Comparison of ENCODE assay signal across 30 mouse cellular contexts in the genomic region with DNA sequence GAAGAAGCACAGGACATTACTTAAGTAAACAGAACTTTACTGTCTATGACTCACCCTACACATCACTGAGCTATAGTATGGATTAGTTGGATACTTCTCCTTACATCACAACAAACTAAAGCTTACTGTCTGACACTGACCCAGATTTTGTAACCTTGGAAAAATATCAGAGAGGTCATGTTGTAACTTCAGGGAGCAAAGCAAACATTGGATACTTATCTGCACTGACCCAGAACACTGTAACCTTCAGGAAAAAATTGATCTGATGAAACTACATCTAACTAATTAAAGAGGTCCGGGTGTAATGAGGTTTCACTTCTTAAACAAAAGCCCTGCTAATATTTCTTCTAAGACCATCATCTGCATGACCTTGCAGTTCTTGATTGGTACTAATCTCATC. TPM values are rescaled to one million over a fixed set of nuclear protein-coding genes. Genes with fewer than 3 reads are reported as not detected.
DNase-seq lines count a peak whose midpoint lies in the region; ATAC-seq and TF ChIP-seq lines count a peak whose summit lies in the region.
"Had no signal": no experiment of that assay in that cellular context is flagged by ENCODE, and none has a peak within 500 bp of the region (broad histone marks: within the 10 kb centered on the region; RNA-seq: fewer than 3 reads in every experiment).

No protein-coding gene starts in this region.

- no peaks in the 10 kb centered on the region for H3K36me3 ChIP-seq in liver, adult 2 months (ENCODE audit: control insufficient read depth, insufficient read depth, low read length)
- H3K36me3 ChIP-seq in liver, postnatal 0 days (replicated peaks; ENCODE audit: insufficient read depth, low read length), result no peaks in the 10 kb centered on the region
- no peaks in the 10 kb centered on the region for H3K36me3 ChIP-seq in liver, embryonic 11.5 days (ENCODE audit: control insufficient read depth, insufficient read depth, low read length)
- H3K36me3 ChIP-seq in intestine, postnatal 0 days (ENCODE audit: control insufficient read depth, insufficient read depth), result no peaks in the 10 kb centered on the region
- H3K36me3 ChIP-seq: embryonic facial prominence, embryonic 13.5 days; embryonic facial prominence, embryonic 15.5 days; forebrain, embryonic 15.5 days had no signal

- no peaks in the 10 kb centered on the region for H3K79me2 ChIP-seq in liver, adult 2 months (ENCODE audit: control insufficient read depth, insufficient read depth, low read length)

- no peak overlapping the region for H3K9ac ChIP-seq in liver, adult 2 months (ENCODE audit: low read depth, low read length)
- H3K9ac ChIP-seq in liver, postnatal 0 days (replicated peaks), result no peak overlapping the region
- H3K9ac ChIP-seq in liver, embryonic 11.5 days (ENCODE audit: low read depth, low read length), result no peak overlapping the region
- H3K9ac ChIP-seq in intestine, postnatal 0 days (ENCODE audit: low read depth, low read length), result no peak overlapping the region
- H3K9ac ChIP-seq: embryonic facial prominence, embryonic 13.5 days; embryonic facial prominence, embryonic 15.5 days; forebrain, embryonic 13.5 days; forebrain, embryonic 15.5 days had no signal

- peaks cover 2% of the 10 kb centered on the region; the same call in 1 of the 2 replicates for H3K27me3 ChIP-seq in liver, adult 2 months (ENCODE audit: control insufficient read depth, insufficient read depth, low read length)
- H3K27me3 ChIP-seq in liver, postnatal 0 days (ENCODE audit: insufficient read depth, low read length), result no peaks in the 10 kb centered on the region
- H3K27me3 ChIP-seq in liver, embryonic 11.5 days (replicated peaks; ENCODE audit: control insufficient read depth, insufficient read depth, low read length), result no peaks in the 10 kb centered on the region
- H3K27me3 ChIP-seq in intestine, postnatal 0 days (replicated peaks; ENCODE audit: control insufficient read depth, insufficient read depth, low read length), result no peaks in the 10 kb centered on the region
- H3K27me3 ChIP-seq: embryonic facial prominence, embryonic 13.5 days; embryonic facial prominence, embryonic 15.5 days; forebrain, embryonic 13.5 days; forebrain, embryonic 15.5 days had no signal

- TF ChIP-seq EP300 in liver, postnatal 0 days (IDR thresholded peaks at IDR 0.05; ENCODE audit: low read depth), result no peak

- ATAC-seq in liver, postnatal 0 days, result peak; percentile 72
- ATAC-seq in liver, embryonic 11.5 days (replicated peaks; ENCODE audit: low FRiP score), result no peak
- no peak for ATAC-seq in intestine, postnatal 0 days
- ATAC-seq: forebrain, embryonic 13.5 days; forebrain, embryonic 15.5 days had no signal

- TF ChIP-seq POLR2A in liver, adult 2 months (IDR thresholded peaks at IDR 0.05; ENCODE audit: extremely low read depth, insufficient read depth, low read length), result no peak

- no peak overlapping the region for H3K4me2 ChIP-seq in liver, postnatal 0 days (ENCODE audit: low read depth, low read length)
- H3K4me2 ChIP-seq in liver, embryonic 11.5 days, result no peak overlapping the region
- no peak overlapping the region for H3K4me2 ChIP-seq in intestine, postnatal 0 days (replicated peaks; ENCODE audit: low read depth)
- H3K4me2 ChIP-seq: embryonic facial prominence, embryonic 13.5 days; embryonic facial prominence, embryonic 15.5 days; forebrain, embryonic 13.5 days; forebrain, embryonic 15.5 days had no signal

- no peak overlapping the region for H3K4me3 ChIP-seq in liver, adult 2 months (ENCODE audit: insufficient read depth, low read depth, low read length)
- no peak overlapping the region for H3K4me3 ChIP-seq in liver, postnatal 0 days (ENCODE audit: low read depth, low read length)
- no peak overlapping the region for H3K4me3 ChIP-seq in liver, embryonic 11.5 days (ENCODE audit: low read depth, low read length)
- no peak overlapping the region for H3K4me3 ChIP-seq in intestine, postnatal 0 days (ENCODE audit: low read depth, low read length)
- H3K4me3 ChIP-seq: embryonic facial prominence, embryonic 13.5 days; embryonic facial prominence, embryonic 15.5 days; erythroblast, embryonic 14.5 days; forebrain, embryonic 13.5 days; forebrain, embryonic 15.5 days had no signal

- H3K27ac ChIP-seq in liver, adult 2 months (replicated peaks; ENCODE audit: insufficient read depth, low read depth, low read length), result no peak overlapping the region
- no peak overlapping the region for H3K27ac ChIP-seq in liver, postnatal 0 days (ENCODE audit: low read depth)
- H3K27ac ChIP-seq in liver, embryonic 11.5 days (ENCODE audit: low read depth, low read length), result no peak overlapping the region
- no peak overlapping the region for H3K27ac ChIP-seq in intestine, postnatal 0 days (ENCODE audit: low read depth, low read length)
- H3K27ac ChIP-seq: embryonic facial prominence, embryonic 13.5 days; embryonic facial prominence, embryonic 15.5 days; forebrain, embryonic 13.5 days; forebrain, embryonic 15.5 days had no signal

- H3K4me1 ChIP-seq in liver, adult 2 months (ENCODE audit: control insufficient read depth, insufficient read depth, low read length), result peaks cover 6% of the 10 kb centered on the region; the same call in 1 of the 2 replicates
- H3K4me1 ChIP-seq in liver, postnatal 0 days (ENCODE audit: insufficient read depth), result no peaks in the 10 kb centered on the region
- no peaks in the 10 kb centered on the region for H3K4me1 ChIP-seq in liver, embryonic 11.5 days (replicated peaks; ENCODE audit: control insufficient read depth, insufficient read depth, low read length)
- H3K4me1 ChIP-seq in intestine, postnatal 0 days (replicated peaks; ENCODE audit: control insufficient read depth, insufficient read depth, low read length), result no peaks in the 10 kb centered on the region
- H3K4me1 ChIP-seq: embryonic facial prominence, embryonic 13.5 days; embryonic facial prominence, embryonic 15.5 days; forebrain, embryonic 13.5 days; forebrain, embryonic 15.5 days had no signal

- TF ChIP-seq CTCF in liver, adult 2 months (IDR thresholded peaks at IDR 0.05; ENCODE audit: low read depth, low read length), result no peak
- no peak for TF ChIP-seq CTCF in liver, postnatal 0 days (IDR thresholded peaks at IDR 0.05; ENCODE audit: low read depth)
- no peak for TF ChIP-seq CTCF in intestine, postnatal 0 days (IDR thresholded peaks at IDR 0.05; ENCODE audit: low read depth)

- DNase-seq in liver, adult 2 months (ENCODE audit: extremely low read depth, low read depth, low spot score), result peak; percentile 91
- no peak for DNase-seq in liver
- DNase-seq in liver, postnatal 0 days, result no peak
- no peak for DNase-seq in liver, embryonic 11.5 days (ENCODE audit: low spot score)
- DNase-seq in fat pad, adult 2 months (ENCODE audit: extremely low read depth, low read depth, low spot score), result peak; percentile 51
- peak; percentile 42 for DNase-seq in gonadal fat pad, adult 2 months (ENCODE audit: low read depth)
- DNase-seq: adrenal gland, postnatal 10 days; adrenal gland, postnatal 25 days; cerebellum, adult 11 months; cerebellum, adult 18-20 months; cerebellum, adult 8-10 months; cerebellum, adult 9-11 months; cerebellum, postnatal 14 days; cerebellum, postnatal 36 days; embryo, embryonic 11 days had no signal

- 10% methylated on average over 1 of the region's 1 CpGs for WGBS in liver, adult 2 months
- WGBS in liver, postnatal 0 days (ENCODE audit: insufficient replicate concordance), result 40% methylated on average over 1 of the region's 1 CpGs
- 65% methylated on average over 1 of the region's 1 CpGs for WGBS in liver, embryonic 11.5 days
- WGBS in intestine, postnatal 0 days, result 69% methylated on average over 1 of the region's 1 CpGs

- no peaks in the 10 kb centered on the region for H3K9me3 ChIP-seq in liver, postnatal 0 days (ENCODE audit: low read length)
- H3K9me3 ChIP-seq in liver, embryonic 11.5 days (ENCODE audit: control insufficient read depth, low read length), result no peaks in the 10 kb centered on the region
- H3K9me3 ChIP-seq in intestine, postnatal 0 days (ENCODE audit: control insufficient read depth), result no peaks in the 10 kb centered on the region
- H3K9me3 ChIP-seq: embryonic facial prominence, embryonic 13.5 days; embryonic facial prominence, embryonic 15.5 days; forebrain, embryonic 13.5 days; forebrain, embryonic 15.5 days had no signal

RNA-seq across cellular contexts. Expression of gene Sult3a2, which starts 30.4 kb away (rescaled TPM):
- total RNA-seq in liver, adult 2 months (2014; rRNA removed), result 1.1 and 21.5 TPM in 2 replicates
- polyA plus RNA-seq in liver, adult 2 months (2012; rRNA removed), result 2.2 TPM in 1 of 2 replicates, not detected in the other
- polyA plus RNA-seq in liver, postnatal 0 days (2015; fragmentation: Nextera tagmentation; extraction: Ambion mirVana), result not detected in 2 replicates
- not detected in 2 replicates for polyA plus RNA-seq in liver, embryonic 11.5 days (2014; fragmentation: Nextera tagmentation; extraction: Ambion mirVana)
- polyA plus RNA-seq in gonadal fat pad, adult 2 months (2012; rRNA removed), result not detected in 2 replicates
- polyA plus RNA-seq in intestine, postnatal 0 days (2015; fragmentation: Nextera tagmentation; extraction: Ambion mirVana), result not detected in 2 replicates
- total RNA-seq: adrenal gland, postnatal 10 days; adrenal gland, postnatal 25 days; adrenal gland, postnatal 4 days; common myeloid progenitor, adult 5-6 weeks; ES-E14; MEL had no signal
- polyA plus RNA-seq: adrenal gland, adult 2 months; brain, embryonic 14.5 days; C2C12; embryonic facial prominence, embryonic 11.5 days; embryonic facial prominence, embryonic 13.5 days; embryonic facial prominence, embryonic 15.5 days; erythroblast, embryonic 14.5 days; forebrain, embryonic 11.5 days; forebrain, embryonic 13.5 days; forebrain, embryonic 15.5 days had no signal

RNA-seq across cellular contexts. Expression of gene Sult3a1, which starts 40.6 kb away (rescaled TPM):
- 78.9 and 564 TPM in 2 replicates for total RNA-seq in liver, adult 2 months (2014; rRNA removed)
- polyA plus RNA-seq in liver, adult 2 months (2012; rRNA removed), result 4.2 and 15.5 TPM in 2 replicates
- 0.27 and 0.54 TPM in 2 replicates for polyA plus RNA-seq in liver, postnatal 0 days (2015; fragmentation: Nextera tagmentation; extraction: Ambion mirVana)
- not detected in 2 replicates for polyA plus RNA-seq in liver, embryonic 11.5 days (2014; fragmentation: Nextera tagmentation; extraction: Ambion mirVana)
- not detected in 2 replicates for polyA plus RNA-seq in gonadal fat pad, adult 2 months (2012; rRNA removed)
- not detected in 2 replicates for polyA plus RNA-seq in intestine, postnatal 0 days (2015; fragmentation: Nextera tagmentation; extraction: Ambion mirVana)
- total RNA-seq: adrenal gland, postnatal 10 days; adrenal gland, postnatal 25 days; adrenal gland, postnatal 4 days; common myeloid progenitor, adult 5-6 weeks; ES-E14; MEL had no signal
- polyA plus RNA-seq: adrenal gland, adult 2 months; brain, embryonic 14.5 days; C2C12; embryonic facial prominence, embryonic 11.5 days; embryonic facial prominence, embryonic 13.5 days; embryonic facial prominence, embryonic 15.5 days; erythroblast, embryonic 14.5 days; forebrain, embryonic 11.5 days; forebrain, embryonic 13.5 days; forebrain, embryonic 15.5 days had no signal

Comparison
In these comparisons a context has a peak if more than half of its experiments do, and no peak if none do; other contexts are left out.
1. DNase-seq: peak in liver, adult 2 months (single experiment), fat pad, adult 2 months (single experiment) and gonadal fat pad, adult 2 months (single experiment); none in liver (single experiment), liver, postnatal 0 days (single experiment) and liver, embryonic 11.5 days (single experiment).